Mouse (Mus musculus) kidney, embryonic 16.5 days (tissue): ENCODE data around the gene Irs2. TPM values are rescaled to one million over a fixed set of nuclear protein-coding genes. Genes with fewer than 3 reads are reported as not detected.
A peak's percentile ranks its signal among the peaks of the same experiment; 100 is the strongest.

Experiments
- ATAC-seq: fragments of 200-750 bp; cut with Nextera tagmentation; 2 replicates; pipeline ENCODE4 v1.8.0; 2017; ENCODE audit warnings: moderate TSS enrichment; ENCODE audit not compliant: low FRiP score, low TSS enrichment
- H3K27ac ChIP-seq: fragments of 300-500 bp; sonication (generic); 2 replicates; pipeline ENCODE4 v1.5.1; 2014; ENCODE audit warnings: low read length
- H3K27me3 ChIP-seq: fragments of 300-500 bp; sonication (generic); 2 replicates; pipeline ENCODE4 v1.6.1; 2014; ENCODE audit warnings: low read length, control low read depth, mixed read lengths; ENCODE audit not compliant: insufficient read depth
- H3K36me3 ChIP-seq: fragments of 300-500 bp; sonication (generic); 2 replicates; pipeline ENCODE4 v1.6.1; 2014; ENCODE audit warnings: low read length, control low read depth, mixed read lengths; ENCODE audit not compliant: insufficient read depth
- H3K4me1 ChIP-seq: fragments of 300-500 bp; sonication (generic); 2 replicates; pipeline ENCODE4 v1.6.1; 2014; ENCODE audit warnings: low read length, control low read depth, mixed read lengths; ENCODE audit not compliant: insufficient read depth
- H3K4me2 ChIP-seq: fragments of 300-500 bp; sonication (generic); replicated peaks from 2 replicates; pipeline ENCODE4 v1.6.1; 2014; ENCODE audit warnings: low read depth, low read length
- H3K4me3 ChIP-seq: fragments of 300-500 bp; sonication (generic); 2 replicates; pipeline ENCODE4 v1.5.1; 2014; ENCODE audit warnings: mild to moderate bottlenecking, low read length
- H3K9ac ChIP-seq: fragments of 300-500 bp; sonication (generic); replicated peaks from 2 replicates; pipeline ENCODE4 v1.6.1; 2014; ENCODE audit warnings: low read length
- H3K9me3 ChIP-seq: fragments of 300-500 bp; sonication (generic); 2 replicates; pipeline ENCODE4 v1.6.1; 2016; ENCODE audit warnings: low read length, control low read depth
- WGBS: fragments of 180-500 bp; shearing (Covaris S2); extraction: QIAGEN DNeasy Blood & Tissue Kit; methylation state at CpG from one replicate; pipeline ENCODE4 v1.1.7; 2014; 5-methylcytosine and 5-hydroxymethylcytosine counted together
- polyA plus RNA-seq: library from polyadenylated mRNA; unstranded; fragments of >200 nt; fragmentation: Nextera tagmentation; extraction: Ambion mirVana; gene quantifications from 2 replicates; pipeline ENCODE4 v1.2.1, GENCODE M21; 2015

The Irs2 gene
- polyA plus RNA-seq, 1 experiment from 2014 or later: 4.1 TPM

DNA sequence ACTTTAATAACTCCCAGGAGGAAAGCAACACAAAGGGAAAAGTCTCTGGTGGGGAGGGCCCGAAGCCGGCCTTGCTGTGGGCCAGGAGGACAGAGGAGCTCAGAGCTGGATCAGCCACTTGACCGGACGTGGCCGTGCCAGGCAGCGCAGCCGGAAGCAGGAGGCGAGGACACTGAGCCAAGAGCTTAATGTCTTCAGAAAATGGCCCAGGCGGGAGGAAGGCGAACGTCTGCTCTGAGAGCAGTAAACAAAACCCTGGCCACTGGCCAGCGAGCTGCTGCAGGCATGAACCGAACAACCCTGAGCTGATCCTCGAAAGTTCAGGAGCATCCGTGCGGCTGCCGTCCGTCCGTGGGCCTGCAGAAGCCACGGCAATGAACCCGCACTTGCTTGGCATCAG lies 29.9 kb downstream of the Irs2 start:
- Histone ChIP-seq H3K9ac (peak overlapping the region; percentile 23; the same call in 1 of the 2 replicates), H3K9me3 (no peaks in the 10 kb centered on the region), H3K27me3 (no peaks in the 10 kb centered on the region), H3K4me2 (no peak overlapping the region), H3K27ac (peak overlapping the region; percentile 89), H3K4me1 (peaks cover 48% of the 10 kb centered on the region), H3K36me3 (no peaks in the 10 kb centered on the region), H3K4me3 (no peak overlapping the region)
- WGBS: 37% methylated on average over 21 of the region's 21 CpGs
- ATAC-seq: peak; percentile 52; the same call in 1 of the 2 replicates

DNA sequence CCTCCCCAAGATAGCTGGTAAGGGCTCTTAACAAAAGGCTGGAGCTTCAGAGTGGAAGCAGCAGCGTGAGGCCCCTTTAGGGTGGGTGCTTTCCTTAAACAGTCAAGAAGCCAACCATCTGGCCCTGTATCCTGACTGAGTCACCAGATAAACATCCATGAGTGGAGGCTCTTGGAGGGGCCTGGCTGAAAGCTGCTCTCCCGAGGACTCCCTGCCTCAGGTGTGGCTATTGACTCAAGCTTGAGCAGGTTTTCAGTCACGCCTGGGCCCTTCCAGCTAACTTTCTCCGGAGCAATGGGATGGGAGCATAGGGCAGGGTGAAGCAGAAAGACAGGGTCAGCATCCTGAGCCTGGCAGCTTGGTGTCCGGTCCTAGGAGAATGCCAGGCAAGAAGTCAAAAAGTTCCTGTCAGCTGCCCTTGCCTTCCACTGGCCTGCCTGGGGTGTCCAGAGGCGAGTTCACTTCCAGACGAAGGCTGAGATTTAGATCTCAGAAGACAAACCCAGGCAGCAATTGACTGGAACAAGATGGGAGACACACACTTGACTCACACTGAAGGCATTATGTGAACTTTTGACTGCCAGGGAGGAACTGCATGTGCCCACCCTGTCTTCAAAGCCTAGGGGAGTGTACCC lies 30.4 kb downstream of the Irs2 start:
- Histone ChIP-seq H3K4me3 (no peak overlapping the region), H3K36me3 (no peaks in the 10 kb centered on the region), H3K9ac (peak overlapping the region; percentile 23), H3K27ac (peak overlapping the region; percentile 89), H3K27me3 (no peaks in the 10 kb centered on the region), H3K9me3 (no peaks in the 10 kb centered on the region), H3K4me2 (no peak overlapping the region), H3K4me1 (peaks cover 54% of the 10 kb centered on the region)
- WGBS: 33% methylated on average over 7 of the region's 7 CpGs
- peak; percentile 49; the same call in 1 of the 2 replicates for ATAC-seq

DNA sequence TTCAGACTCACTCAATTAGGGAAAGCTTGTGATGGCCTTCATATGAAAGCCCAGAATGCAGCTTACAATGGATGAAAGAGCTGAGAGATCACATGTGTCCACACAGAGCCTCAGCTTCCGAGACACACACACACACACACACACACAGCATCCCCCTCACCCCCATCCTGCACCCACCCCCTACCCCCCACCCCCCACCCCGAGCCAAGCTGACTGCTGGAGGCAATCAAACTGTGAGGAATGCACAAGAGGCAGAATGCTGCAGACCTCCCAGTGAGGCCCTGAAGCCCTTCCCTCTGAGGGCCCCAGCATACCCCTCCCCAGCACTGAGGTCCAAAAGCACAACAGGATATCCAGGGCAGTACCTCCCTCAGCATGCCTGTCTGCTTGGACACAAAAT lies 33.6 kb downstream of the Irs2 start:
- peak; percentile 49 for ATAC-seq
- WGBS: 19% methylated on average over 2 of the region's 2 CpGs
- no peak overlapping the region for H3K9ac ChIP-seq
- no peaks in the 10 kb centered on the region for H3K27me3 ChIP-seq
- H3K27ac ChIP-seq: peak overlapping the region; percentile 15; the same call in 1 of the 2 replicates
- H3K4me2 ChIP-seq: no peak overlapping the region
- H3K9me3 ChIP-seq: no peaks in the 10 kb centered on the region
- peaks cover 75% of the 10 kb centered on the region for H3K4me1 ChIP-seq
- no peaks in the 10 kb centered on the region for H3K36me3 ChIP-seq
- no peak overlapping the region for H3K4me3 ChIP-seq

DNA sequence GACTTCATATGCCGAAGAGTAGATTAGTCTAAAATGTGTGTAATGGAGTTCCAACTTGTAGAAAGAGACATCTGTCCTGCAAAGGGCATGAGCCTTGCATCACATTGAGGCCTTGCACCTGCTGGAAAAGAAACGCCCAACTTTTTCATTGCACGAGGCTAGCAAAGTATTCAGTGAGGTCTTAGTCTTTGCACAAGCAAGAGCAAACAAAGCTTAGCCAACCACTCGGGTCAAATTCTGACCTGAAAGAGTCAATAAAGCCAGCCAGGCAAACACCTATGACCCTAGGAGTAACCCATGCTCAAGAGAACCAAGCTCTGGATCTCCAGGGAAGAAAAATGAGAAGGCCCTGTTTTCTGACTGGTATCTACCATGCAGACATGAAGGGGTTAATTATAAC lies 34.1 kb downstream of the Irs2 start:
- H3K4me2 ChIP-seq: no peak overlapping the region
- no peak overlapping the region for H3K4me3 ChIP-seq
- WGBS: 76% methylated on average over 4 of the region's 4 CpGs
- H3K27ac ChIP-seq: peak overlapping the region; percentile 15; the same call in 1 of the 2 replicates
- peaks cover 70% of the 10 kb centered on the region for H3K4me1 ChIP-seq
- no peaks in the 10 kb centered on the region for H3K27me3 ChIP-seq
- H3K9me3 ChIP-seq: no peaks in the 10 kb centered on the region
- no peak for ATAC-seq
- H3K9ac ChIP-seq: no peak overlapping the region
- H3K36me3 ChIP-seq: no peaks in the 10 kb centered on the region

DNA sequence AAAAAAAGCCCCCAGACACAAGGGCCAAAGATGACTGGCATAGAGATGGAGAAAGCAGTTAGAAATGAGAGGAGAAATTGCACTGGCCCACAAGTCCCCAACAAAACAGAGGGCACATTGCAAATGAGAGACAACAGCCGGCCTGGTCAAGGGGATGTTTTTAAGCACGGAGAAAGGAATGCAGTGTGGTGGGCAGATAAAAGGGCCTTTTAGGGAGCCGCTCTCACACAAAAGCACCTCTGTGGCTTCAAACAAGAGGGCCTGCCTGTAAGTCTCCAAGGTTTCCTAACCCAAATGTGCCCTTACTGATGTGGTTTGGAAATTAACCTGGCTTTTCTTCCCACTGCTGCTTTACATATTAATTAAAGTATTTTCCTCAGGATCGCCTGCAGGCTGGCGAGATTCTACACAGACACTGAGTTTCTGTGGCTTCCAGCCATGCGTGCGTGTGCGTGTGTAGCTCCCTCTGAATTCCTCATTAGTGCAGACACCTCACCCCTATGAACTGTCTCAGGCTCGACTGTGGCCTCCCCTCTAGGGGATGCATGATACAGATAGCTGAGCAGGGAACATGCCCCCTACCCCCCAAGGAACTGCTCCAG lies 35.3 kb downstream of the Irs2 start:
- Histone ChIP-seq H3K27ac (peak overlapping the region; percentile 65), H3K4me3 (no peak overlapping the region), H3K36me3 (no peaks in the 10 kb centered on the region), H3K27me3 (no peaks in the 10 kb centered on the region), H3K4me1 (peaks cover 66% of the 10 kb centered on the region), H3K4me2 (no peak overlapping the region), H3K9ac (no peak overlapping the region), H3K9me3 (no peaks in the 10 kb centered on the region)
- 27% methylated on average over 9 of the region's 9 CpGs for WGBS
- no peak for ATAC-seq

- Histone ChIP-seq H3K4me2 (no peak overlapping the region), H3K4me3 (no peak overlapping the region), H3K36me3 (no peaks in the 10 kb centered on the region), H3K27ac (peak overlapping the region; percentile 65; the same call in 1 of the 2 replicates), H3K9me3 (no peaks in the 10 kb centered on the region), H3K9ac (no peak overlapping the region), H3K27me3 (no peaks in the 10 kb centered on the region), H3K4me1 (peaks cover 61% of the 10 kb centered on the region)
- WGBS: 63% methylated on average over 3 of the region's 3 CpGs
- no peak for ATAC-seq
Observed at GRCm38 (mm10) chr8:10971984-10972383, 36.3 kb downstream of the Irs2 start.

DNA sequence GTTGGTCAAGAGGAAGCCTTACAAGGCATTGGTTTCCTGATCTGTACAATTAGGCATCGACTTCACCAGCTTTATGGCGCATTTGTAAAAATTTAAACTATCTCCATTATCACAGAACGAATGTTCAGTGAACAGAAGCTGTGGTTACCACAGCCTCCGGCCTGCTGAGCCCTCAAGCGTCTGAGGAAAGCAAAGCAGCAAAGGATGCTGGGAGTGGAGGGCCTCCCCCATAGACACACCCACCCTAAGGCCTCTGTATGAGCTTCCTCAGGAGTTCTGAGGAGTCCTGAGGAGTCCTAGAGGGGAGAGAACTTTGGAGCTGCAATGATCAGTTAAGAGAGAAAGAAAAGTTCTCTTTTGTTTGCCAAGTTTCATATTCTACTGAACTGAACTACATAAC lies 36.7 kb downstream of the Irs2 start:
- no peak overlapping the region for H3K4me2 ChIP-seq
- peak overlapping the region; percentile 63 for H3K27ac ChIP-seq
- no peaks in the 10 kb centered on the region for H3K36me3 ChIP-seq
- WGBS: 75% methylated on average over 5 of the region's 5 CpGs
- no peaks in the 10 kb centered on the region for H3K27me3 ChIP-seq
- no peak overlapping the region for H3K9ac ChIP-seq
- peaks cover 63% of the 10 kb centered on the region for H3K4me1 ChIP-seq
- ATAC-seq: no peak
- H3K9me3 ChIP-seq: no peaks in the 10 kb centered on the region
- H3K4me3 ChIP-seq: no peak overlapping the region

DNA sequence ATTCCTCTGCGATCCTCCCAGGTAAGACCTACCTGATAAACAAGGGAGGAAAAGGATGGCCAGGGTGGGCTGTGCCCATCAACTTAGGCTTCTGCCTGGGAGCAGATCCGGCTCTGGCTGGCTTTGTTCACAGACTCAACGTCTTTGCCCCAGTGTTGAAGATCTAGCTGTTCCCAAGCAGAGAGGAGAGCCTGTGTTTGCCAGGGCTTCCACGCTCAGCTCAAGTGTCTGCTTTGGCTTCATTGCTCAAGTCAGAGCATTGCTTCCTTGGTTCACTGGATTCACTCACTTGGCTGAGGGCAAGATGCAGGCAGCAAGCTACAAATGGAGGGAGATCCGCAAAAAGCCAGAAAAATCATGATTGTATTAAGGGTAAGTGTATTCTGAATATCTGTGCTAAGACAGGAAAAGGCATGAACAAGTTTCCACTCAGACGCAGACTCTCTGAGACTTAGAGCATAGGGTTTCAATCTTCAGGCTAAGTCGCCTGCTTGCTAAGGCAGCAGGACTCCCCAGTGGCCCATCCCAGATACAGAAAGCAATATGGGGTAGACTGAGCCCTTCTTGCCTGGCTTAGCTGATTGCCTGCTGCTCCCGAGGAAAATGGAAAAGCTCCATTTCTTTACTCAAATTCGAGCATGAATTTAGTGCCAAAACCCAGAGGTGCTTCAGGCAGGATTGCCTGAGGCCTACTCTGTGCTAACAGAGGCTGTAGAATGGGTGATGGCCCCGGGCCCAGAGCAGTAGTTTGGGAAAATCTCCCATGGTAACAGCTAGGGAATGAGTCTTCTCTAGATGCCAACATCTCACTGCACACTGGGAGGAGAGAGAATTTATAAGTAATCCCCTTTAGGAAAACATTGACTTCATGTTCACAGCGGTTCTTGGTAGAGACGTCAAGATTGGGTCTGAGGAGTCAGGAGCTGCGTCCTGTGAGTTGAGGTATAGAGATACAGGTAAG lies 37.5 kb downstream of the Irs2 start:
- ATAC-seq: no peak
- H3K4me2 ChIP-seq: no peak overlapping the region
- peaks cover 71% of the 10 kb centered on the region for H3K4me1 ChIP-seq
- H3K27me3 ChIP-seq: no peaks in the 10 kb centered on the region
- H3K9ac ChIP-seq: no peak overlapping the region
- no peaks in the 10 kb centered on the region for H3K36me3 ChIP-seq
- H3K9me3 ChIP-seq: no peaks in the 10 kb centered on the region
- peak overlapping the region; percentile 63; the same call in 1 of the 2 replicates for H3K27ac ChIP-seq
- H3K4me3 ChIP-seq: no peak overlapping the region
- 77% methylated on average over 13 of the region's 13 CpGs for WGBS

- Histone ChIP-seq H3K4me3 (no peak overlapping the region), H3K4me2 (no peak overlapping the region), H3K27me3 (no peaks in the 10 kb centered on the region), H3K36me3 (no peaks in the 10 kb centered on the region), H3K9me3 (no peaks in the 10 kb centered on the region), H3K9ac (no peak overlapping the region), H3K4me1 (peaks cover 74% of the 10 kb centered on the region), H3K27ac (no peak overlapping the region)
- WGBS: 42% methylated on average over 7 of the region's 7 CpGs
- ATAC-seq: no peak
Observed at GRCm38 (mm10) chr8:10968687-10969086, 39.6 kb downstream of the Irs2 start.
